In genomic region chr14:60061023-60061422, GRCm38 (mm10) we compare ENCODE assay signal across 23 mouse cellular contexts.
DNase-seq lines count a peak whose midpoint lies in the region; ATAC-seq and TF ChIP-seq lines count a peak whose summit lies in the region.
"Had no signal": no experiment of that assay in that cellular context is flagged by ENCODE, and none has a peak within 500 bp of the region (broad histone marks: within the 10 kb centered on the region; RNA-seq: fewer than 3 reads in every experiment).

No protein-coding gene starts in this region.

- no peak overlapping the region for H3K4me2 ChIP-seq in liver, embryonic 12.5 days
- no peak overlapping the region for H3K4me2 ChIP-seq in liver, embryonic 15.5 days
- no peak overlapping the region for H3K4me2 ChIP-seq in liver, postnatal 0 days (ENCODE audit: low read depth, low read length)
- H3K4me2 ChIP-seq in stomach, postnatal 0 days (replicated peaks; ENCODE audit: low read depth) = no peak overlapping the region
- H3K4me2 ChIP-seq: embryonic facial prominence, embryonic 13.5 days; embryonic facial prominence, embryonic 15.5 days; forebrain, embryonic 12.5 days had no signal

- no peak overlapping the region for H3K4me3 ChIP-seq in liver, adult 2 months (ENCODE audit: insufficient read depth, low read depth, low read length)
- no peak overlapping the region for H3K4me3 ChIP-seq in liver, embryonic 12.5 days
- no peak overlapping the region for H3K4me3 ChIP-seq in liver, embryonic 15.5 days (replicated peaks)
- no peak overlapping the region for H3K4me3 ChIP-seq in liver, postnatal 0 days (ENCODE audit: low read depth, low read length)
- no peak overlapping the region for H3K4me3 ChIP-seq in stomach, postnatal 0 days (ENCODE audit: low read depth, low read length)
- H3K4me3 ChIP-seq: embryonic facial prominence, embryonic 13.5 days; embryonic facial prominence, embryonic 15.5 days; erythroblast, embryonic 14.5 days; forebrain, embryonic 10.5 days; forebrain, embryonic 12.5 days had no signal

- H3K27me3 ChIP-seq in liver, adult 2 months (ENCODE audit: control insufficient read depth, insufficient read depth, low read length) = no peaks in the 10 kb centered on the region
- no peaks in the 10 kb centered on the region for H3K27me3 ChIP-seq in liver, embryonic 12.5 days (replicated peaks)
- H3K27me3 ChIP-seq in liver, embryonic 15.5 days = no peaks in the 10 kb centered on the region
- no peaks in the 10 kb centered on the region for H3K27me3 ChIP-seq in liver, postnatal 0 days (ENCODE audit: insufficient read depth, low read length)
- no peaks in the 10 kb centered on the region for H3K27me3 ChIP-seq in stomach, postnatal 0 days (ENCODE audit: control insufficient read depth, insufficient read depth, low read length)
- H3K27me3 ChIP-seq: embryonic facial prominence, embryonic 13.5 days; embryonic facial prominence, embryonic 15.5 days; forebrain, embryonic 12.5 days had no signal

- ATAC-seq in liver, embryonic 12.5 days = no peak; the same call in 1 of the 2 replicates
- ATAC-seq in liver, embryonic 15.5 days (ENCODE audit: insufficient read depth) = peak; percentile 42; the same call in 1 of the 2 replicates
- peak; percentile 70 for ATAC-seq in liver, postnatal 0 days
- ATAC-seq in stomach, postnatal 0 days (ENCODE audit: low FRiP score, low TSS enrichment) = no peak
- ATAC-seq: forebrain, embryonic 14.5 days had no signal

- H3K27ac ChIP-seq in liver, adult 2 months (replicated peaks; ENCODE audit: insufficient read depth, low read depth, low read length) = no peak overlapping the region
- H3K27ac ChIP-seq in liver, embryonic 12.5 days = no peak overlapping the region
- no peak overlapping the region for H3K27ac ChIP-seq in liver, embryonic 15.5 days (replicated peaks)
- no peak overlapping the region for H3K27ac ChIP-seq in liver, postnatal 0 days (ENCODE audit: low read depth)
- no peak overlapping the region for H3K27ac ChIP-seq in stomach, postnatal 0 days (replicated peaks)
- H3K27ac ChIP-seq: embryonic facial prominence, embryonic 13.5 days; embryonic facial prominence, embryonic 15.5 days; forebrain, embryonic 10.5 days; forebrain, embryonic 12.5 days had no signal

- 41% methylated on average over 3 of the region's 3 CpGs for WGBS in liver, adult 2 months
- WGBS in liver, embryonic 12.5 days (ENCODE audit: insufficient replicate concordance) = 68% methylated on average over 3 of the region's 3 CpGs
- 65% methylated on average over 3 of the region's 3 CpGs for WGBS in liver, embryonic 15.5 days (ENCODE audit: insufficient replicate concordance)
- WGBS in liver, postnatal 0 days (ENCODE audit: insufficient replicate concordance) = 64% methylated on average over 3 of the region's 3 CpGs
- WGBS in stomach, postnatal 0 days = 67% methylated on average over 3 of the region's 3 CpGs

- no peak for TF ChIP-seq CTCF in liver, adult 2 months (IDR thresholded peaks at IDR 0.05; ENCODE audit: low read depth, low read length)
- no peak for TF ChIP-seq CTCF in liver, postnatal 0 days (IDR thresholded peaks at IDR 0.05; ENCODE audit: low read depth)
- no peak for TF ChIP-seq CTCF in stomach, postnatal 0 days (IDR thresholded peaks at IDR 0.05; ENCODE audit: low read depth)

- TF ChIP-seq EP300 in liver, postnatal 0 days (IDR thresholded peaks at IDR 0.05; ENCODE audit: low read depth) = no peak
- no peak for TF ChIP-seq EP300 in stomach, postnatal 0 days (optimal IDR thresholded peaks at IDR 0.05)

- peak; percentile 21 for DNase-seq in liver, adult 2 months (ENCODE audit: extremely low read depth, low read depth, low spot score)
- DNase-seq in liver = no peak
- no peak for DNase-seq in liver, postnatal 0 days
- DNase-seq in stomach, postnatal 0 days (ENCODE audit: low spot score) = no peak
- no peak for DNase-seq in lung, postnatal 14 days
- DNase-seq: adrenal gland, adult 2 months; adrenal gland, postnatal 10 days; adrenal gland, postnatal 25 days; cerebellum, adult 11 months; cerebellum, adult 18-20 months; cerebellum, adult 8-10 months; cerebellum, adult 9-11 months; cerebellum, postnatal 14 days; cerebellum, postnatal 36 days; embryo, embryonic 11 days had no signal

- no peaks in the 10 kb centered on the region for H3K79me2 ChIP-seq in liver, adult 2 months (ENCODE audit: control insufficient read depth, insufficient read depth, low read length)

- H3K9ac ChIP-seq in liver, adult 2 months (ENCODE audit: low read depth, low read length) = no peak overlapping the region
- no peak overlapping the region for H3K9ac ChIP-seq in liver, embryonic 12.5 days
- H3K9ac ChIP-seq in liver, embryonic 15.5 days = no peak overlapping the region
- no peak overlapping the region for H3K9ac ChIP-seq in liver, postnatal 0 days (replicated peaks)
- H3K9ac ChIP-seq in stomach, postnatal 0 days (ENCODE audit: low read length) = no peak overlapping the region
- H3K9ac ChIP-seq: embryonic facial prominence, embryonic 13.5 days; embryonic facial prominence, embryonic 15.5 days; forebrain, embryonic 12.5 days had no signal

- H3K4me1 ChIP-seq in liver, adult 2 months (ENCODE audit: control insufficient read depth, insufficient read depth, low read length) = 0 out of 2 replicates have a peak, but pooled peaks cover 1% of the 10 kb centered on the region
- peaks cover 7% of the 10 kb centered on the region; the same call in 1 of the 2 replicates for H3K4me1 ChIP-seq in liver, embryonic 12.5 days
- peaks cover 6% of the 10 kb centered on the region; the same call in 1 of the 2 replicates for H3K4me1 ChIP-seq in liver, embryonic 15.5 days (replicated peaks)
- 0 out of 2 replicates have a peak, but pooled peaks cover 5% of the 10 kb centered on the region for H3K4me1 ChIP-seq in liver, postnatal 0 days (ENCODE audit: insufficient read depth)
- no peaks in the 10 kb centered on the region for H3K4me1 ChIP-seq in stomach, postnatal 0 days (replicated peaks; ENCODE audit: control insufficient read depth, insufficient read depth)
- H3K4me1 ChIP-seq: embryonic facial prominence, embryonic 13.5 days; embryonic facial prominence, embryonic 15.5 days; forebrain, embryonic 10.5 days; forebrain, embryonic 12.5 days had no signal

- H3K36me3 ChIP-seq in liver, adult 2 months (ENCODE audit: control insufficient read depth, insufficient read depth, low read length) = no peaks in the 10 kb centered on the region
- H3K36me3 ChIP-seq in liver, embryonic 12.5 days = no peaks in the 10 kb centered on the region
- no peaks in the 10 kb centered on the region for H3K36me3 ChIP-seq in liver, embryonic 15.5 days (replicated peaks)
- H3K36me3 ChIP-seq in liver, postnatal 0 days (replicated peaks; ENCODE audit: insufficient read depth, low read length) = no peaks in the 10 kb centered on the region
- no peaks in the 10 kb centered on the region for H3K36me3 ChIP-seq in stomach, postnatal 0 days (ENCODE audit: control insufficient read depth, insufficient read depth, low read length)
- H3K36me3 ChIP-seq: embryonic facial prominence, embryonic 13.5 days; embryonic facial prominence, embryonic 15.5 days; forebrain, embryonic 10.5 days; forebrain, embryonic 12.5 days had no signal

- no peak for TF ChIP-seq POLR2A in liver, adult 2 months (IDR thresholded peaks at IDR 0.05; ENCODE audit: extremely low read depth, insufficient read depth, low read length)

- no peaks in the 10 kb centered on the region for H3K9me3 ChIP-seq in liver, embryonic 12.5 days (replicated peaks)
- H3K9me3 ChIP-seq in liver, embryonic 15.5 days (replicated peaks) = no peaks in the 10 kb centered on the region
- no peaks in the 10 kb centered on the region for H3K9me3 ChIP-seq in liver, postnatal 0 days (ENCODE audit: low read length)
- H3K9me3 ChIP-seq in stomach, postnatal 0 days (ENCODE audit: control insufficient read depth, low read length) = no peaks in the 10 kb centered on the region
- H3K9me3 ChIP-seq: embryonic facial prominence, embryonic 13.5 days; embryonic facial prominence, embryonic 15.5 days; forebrain, embryonic 10.5 days; forebrain, embryonic 12.5 days had no signal

Comparison
In these comparisons a context has a peak if more than half of its experiments do, and no peak if none do; other contexts are left out.
1. ATAC-seq: peak in liver, embryonic 15.5 days (single experiment) and liver, postnatal 0 days (single experiment); none in liver, embryonic 12.5 days (single experiment) and stomach, postnatal 0 days (single experiment).